Mouse (Mus musculus) neural tube, embryonic 15.5 days (tissue): ENCODE measurements at regions not wholly inside any gene's neighbourhood (a gene's known extent, or its start where the extent isn't known, plus 50 kb on each side); places are given as distances from the start of the nearest gene placed in this dataset.
A peak's percentile ranks its signal among the peaks of the same experiment; 100 is the strongest.

ENCODE experiments used
- ATAC-seq: fragments of 200-750 bp; cut with Nextera tagmentation; 2 replicates; pipeline ENCODE4 v1.8.0; 2017; ENCODE audit warnings: mild to moderate bottlenecking, moderate TSS enrichment, moderate library complexity; ENCODE audit not compliant: low FRiP score
- H3K27ac ChIP-seq: fragments of 300-500 bp; sonication (generic); replicated peaks from 2 replicates; pipeline ENCODE4 v1.5.1; 2015; ENCODE audit warnings: mild to moderate bottlenecking, inconsistent platforms
- H3K27me3 ChIP-seq: fragments of 300-500 bp; sonication (generic); replicated peaks from 2 replicates; pipeline ENCODE4 v1.6.1; 2015; ENCODE audit warnings: inconsistent platforms
- H3K36me3 ChIP-seq: fragments of 300-500 bp; sonication (generic); 2 replicates; pipeline ENCODE4 v1.6.1; 2015; ENCODE audit warnings: inconsistent platforms
- H3K4me1 ChIP-seq: fragments of 300-500 bp; sonication (generic); 2 replicates; pipeline ENCODE4 v1.6.1; 2015; ENCODE audit warnings: inconsistent platforms
- H3K4me2 ChIP-seq: fragments of 300-500 bp; sonication (generic); 2 replicates; pipeline ENCODE4 v1.6.1; 2015; ENCODE audit warnings: inconsistent platforms, mild to moderate bottlenecking, moderate library complexity
- H3K4me3 ChIP-seq: fragments of 300-500 bp; sonication (generic); replicated peaks from 2 replicates; pipeline ENCODE4 v1.5.1; 2015; ENCODE audit warnings: mild to moderate bottlenecking, inconsistent platforms
- H3K9ac ChIP-seq: fragments of 300-500 bp; sonication (generic); replicated peaks from 2 replicates; pipeline ENCODE4 v1.6.1; 2015; ENCODE audit warnings: mild to moderate bottlenecking, inconsistent platforms
- H3K9me3 ChIP-seq: fragments of 300-500 bp; sonication (generic); replicated peaks from 2 replicates; pipeline ENCODE4 v1.6.1; 2016; ENCODE audit warnings: inconsistent platforms
- WGBS: fragments of 180-500 bp; shearing (Covaris S2); methylation state at CpG from one replicate; pipeline ENCODE4 v1.1.7; 2015; ENCODE audit warnings: mixed read lengths; 5-methylcytosine and 5-hydroxymethylcytosine counted together

DNA sequence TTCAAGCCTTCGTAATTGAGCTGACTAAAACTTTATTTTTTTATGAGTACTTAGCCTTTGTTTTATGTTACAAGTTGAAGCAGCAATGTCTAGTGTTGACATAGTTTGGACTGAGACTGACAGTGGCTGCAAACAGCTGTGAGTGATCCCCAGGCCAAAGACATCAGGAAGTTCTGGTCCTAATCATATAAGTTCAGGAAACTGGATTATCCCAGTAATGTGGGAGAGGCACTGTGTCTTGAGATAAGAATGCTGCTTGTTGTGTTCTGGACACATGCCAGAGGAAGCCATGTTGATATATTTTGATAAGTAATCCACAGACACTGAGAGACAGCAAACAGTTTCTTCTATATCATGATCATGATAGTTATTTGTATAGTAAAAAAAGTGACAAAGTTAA, 153.4 kb downstream of the Lrriq3 start:
- Histone ChIP-seq H3K27me3 (no peaks in the 10 kb centered on the region), H3K4me3 (no peak overlapping the region), H3K9ac (no peak overlapping the region), H3K9me3 (no peaks in the 10 kb centered on the region), H3K4me2 (no peak overlapping the region), H3K4me1 (no peaks in the 10 kb centered on the region), H3K36me3 (no peaks in the 10 kb centered on the region), H3K27ac (no peak overlapping the region)
- WGBS = 89% methylated on average over 1 of the region's 1 CpGs
- no peak for ATAC-seq

DNA sequence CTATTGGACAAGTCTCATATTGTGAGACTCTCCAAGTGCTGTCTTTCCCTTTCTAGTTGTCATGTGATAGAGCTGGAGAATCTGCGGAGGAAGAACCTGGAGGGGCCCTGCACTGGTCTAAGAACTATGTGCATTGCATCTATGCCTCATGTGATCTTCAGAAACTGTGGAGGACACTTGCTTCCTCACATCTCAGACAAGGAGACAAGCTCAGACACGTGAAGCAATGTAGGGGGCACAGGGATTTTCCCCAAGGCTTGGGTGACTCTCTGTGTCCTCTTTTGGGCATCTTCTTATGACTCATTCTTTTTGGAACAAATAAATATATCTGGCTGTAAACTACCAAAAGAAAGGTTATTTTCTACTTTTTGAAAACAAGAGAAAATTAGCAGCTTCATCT, 153.9 kb downstream of the Lrriq3 start:
- WGBS = 86% methylated on average over 2 of the region's 2 CpGs
- no peaks in the 10 kb centered on the region for H3K36me3 ChIP-seq
- H3K4me2 ChIP-seq = no peak overlapping the region
- no peak for ATAC-seq
- no peak overlapping the region for H3K4me3 ChIP-seq
- no peak overlapping the region for H3K27ac ChIP-seq
- no peaks in the 10 kb centered on the region for H3K27me3 ChIP-seq
- H3K9me3 ChIP-seq = no peaks in the 10 kb centered on the region
- H3K4me1 ChIP-seq = no peaks in the 10 kb centered on the region
- H3K9ac ChIP-seq = no peak overlapping the region

- 88% methylated on average over 1 of the region's 1 CpGs for WGBS
- H3K27ac ChIP-seq = no peak overlapping the region
These were observed 154.7 kb downstream of the Lrriq3 start for GRCm38 (mm10) chr3:155247929-155248328.

DNA sequence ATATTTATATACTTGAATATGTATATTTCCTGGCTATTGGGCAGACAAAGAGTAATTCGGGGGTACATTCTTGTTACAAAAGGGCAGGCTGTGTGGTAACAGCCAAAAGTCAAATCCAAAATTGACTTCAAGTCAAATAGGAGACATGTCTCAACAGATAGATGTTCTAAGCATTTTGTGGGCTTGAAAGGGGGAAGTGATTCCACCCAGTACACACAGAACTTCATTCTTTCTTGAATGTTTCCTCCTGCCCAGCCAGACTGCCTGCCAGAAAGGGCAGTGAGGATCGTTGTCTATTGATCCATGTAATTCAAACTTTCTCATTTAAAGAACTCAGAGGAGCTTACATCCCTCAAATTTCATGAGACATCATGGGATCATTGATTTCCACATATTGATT, 157.7 kb downstream of the Lrriq3 start:
- Histone ChIP-seq H3K4me2 (no peak overlapping the region), H3K9me3 (no peaks in the 10 kb centered on the region), H3K4me3 (no peak overlapping the region), H3K27ac (no peak overlapping the region), H3K36me3 (no peaks in the 10 kb centered on the region), H3K9ac (no peak overlapping the region), H3K27me3 (no peaks in the 10 kb centered on the region), H3K4me1 (no peaks in the 10 kb centered on the region)
- WGBS = 88% methylated on average over 2 of the region's 2 CpGs
- no peak for ATAC-seq

More at GRCm38 (mm10) chr3:155247929-155248328, 154.7 kb downstream of the Lrriq3 start:
- Histone ChIP-seq H3K4me2 (no peak overlapping the region), H3K36me3 (no peaks in the 10 kb centered on the region), H3K4me3 (no peak overlapping the region), H3K27me3 (no peaks in the 10 kb centered on the region), H3K9me3 (no peaks in the 10 kb centered on the region), H3K9ac (no peak overlapping the region), H3K4me1 (no peaks in the 10 kb centered on the region)
- no peak for ATAC-seq

DNA sequence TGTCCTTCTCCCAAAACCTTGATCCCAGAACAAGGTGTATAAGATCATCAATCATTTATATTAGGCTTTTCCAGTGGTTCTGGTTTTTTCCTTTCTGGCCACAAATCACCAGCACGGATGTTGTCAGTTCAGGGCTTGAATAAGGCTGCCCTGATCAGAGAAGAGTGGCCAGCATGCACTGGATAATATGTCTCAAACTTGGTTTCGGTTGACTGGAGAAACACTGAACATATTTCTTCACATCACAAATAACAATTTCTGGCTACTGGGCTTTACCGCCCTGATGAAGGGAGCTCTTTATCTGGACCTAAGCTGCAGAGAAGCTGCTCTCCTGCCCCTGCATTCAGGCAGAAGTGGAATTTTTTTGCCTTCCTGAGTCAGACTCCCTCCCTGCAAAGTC, 205.0 kb downstream of the Lrriq3 start:
- H3K9ac ChIP-seq = no peak overlapping the region
- H3K4me1 ChIP-seq = no peaks in the 10 kb centered on the region
- 74% methylated on average over 3 of the region's 3 CpGs for WGBS
- H3K36me3 ChIP-seq = no peaks in the 10 kb centered on the region
- H3K4me3 ChIP-seq = no peak overlapping the region
- H3K9me3 ChIP-seq = no peaks in the 10 kb centered on the region
- H3K27ac ChIP-seq = no peak overlapping the region
- H3K4me2 ChIP-seq = no peak overlapping the region
- no peaks in the 10 kb centered on the region for H3K27me3 ChIP-seq
- ATAC-seq = no peak

- H3K4me3 ChIP-seq = no peak overlapping the region
- no peak overlapping the region for H3K4me2 ChIP-seq
- no peak overlapping the region for H3K9ac ChIP-seq
- H3K4me1 ChIP-seq = no peaks in the 10 kb centered on the region
- no peaks in the 10 kb centered on the region for H3K36me3 ChIP-seq
- ATAC-seq = no peak
- H3K9me3 ChIP-seq = no peaks in the 10 kb centered on the region
- no peaks in the 10 kb centered on the region for H3K27me3 ChIP-seq
- no peak overlapping the region for H3K27ac ChIP-seq
These were observed 205.5 kb downstream of the Lrriq3 start for GRCm38 (mm10) chr3:155298724-155299123.

GRCm38 (mm10) chr3:155322322-155322721, 229.1 kb downstream of the Lrriq3 start:
- ATAC-seq = no peak
- H3K4me3 ChIP-seq = no peak overlapping the region
- 89% methylated on average over 2 of the region's 2 CpGs for WGBS
- no peaks in the 10 kb centered on the region for H3K36me3 ChIP-seq
- H3K9me3 ChIP-seq = no peaks in the 10 kb centered on the region
- H3K27ac ChIP-seq = no peak overlapping the region
- no peaks in the 10 kb centered on the region for H3K27me3 ChIP-seq
- H3K4me2 ChIP-seq = no peak overlapping the region
- no peak overlapping the region for H3K9ac ChIP-seq
- no peaks in the 10 kb centered on the region for H3K4me1 ChIP-seq

- Histone ChIP-seq H3K4me2 (no peak overlapping the region), H3K4me1 (no peaks in the 10 kb centered on the region), H3K27ac (no peak overlapping the region), H3K36me3 (no peaks in the 10 kb centered on the region), H3K4me3 (no peak overlapping the region), H3K9ac (no peak overlapping the region), H3K9me3 (no peaks in the 10 kb centered on the region), H3K27me3 (no peaks in the 10 kb centered on the region)
- no peak for ATAC-seq
- WGBS = 64% methylated on average over 2 of the region's 2 CpGs
These were observed 236.5 kb downstream of the Lrriq3 start for GRCm38 (mm10) chr3:155329701-155330100.

DNA sequence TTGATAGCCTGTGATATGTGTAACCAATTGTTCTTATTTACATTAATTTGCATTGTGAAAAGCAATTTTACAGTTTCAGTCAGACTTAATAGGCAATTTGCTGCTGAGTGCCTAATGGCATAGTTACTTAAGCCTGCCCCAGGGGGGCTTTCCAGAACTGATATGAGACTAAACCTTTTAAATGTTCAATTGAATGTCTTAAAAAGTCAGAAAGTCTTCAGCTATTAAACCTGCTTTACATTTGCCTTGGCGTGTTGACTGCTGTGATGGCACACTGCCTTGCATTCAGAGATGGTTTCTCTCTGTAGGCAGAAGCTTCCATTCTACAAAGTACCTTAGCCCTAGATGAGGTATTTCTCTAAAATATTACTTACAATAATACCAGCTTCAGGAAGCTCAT, 256.0 kb downstream of the Lrriq3 start:
- no peaks in the 10 kb centered on the region for H3K27me3 ChIP-seq
- H3K4me2 ChIP-seq = no peak overlapping the region
- H3K9ac ChIP-seq = no peak overlapping the region
- no peak for ATAC-seq
- H3K4me1 ChIP-seq = peaks cover 4% of the 10 kb centered on the region; the same call in 1 of the 2 replicates
- H3K9me3 ChIP-seq = no peaks in the 10 kb centered on the region
- H3K36me3 ChIP-seq = no peaks in the 10 kb centered on the region
- no peak overlapping the region for H3K27ac ChIP-seq
- no peak overlapping the region for H3K4me3 ChIP-seq
- 27% methylated on average over 1 of the region's 1 CpGs for WGBS

DNA sequence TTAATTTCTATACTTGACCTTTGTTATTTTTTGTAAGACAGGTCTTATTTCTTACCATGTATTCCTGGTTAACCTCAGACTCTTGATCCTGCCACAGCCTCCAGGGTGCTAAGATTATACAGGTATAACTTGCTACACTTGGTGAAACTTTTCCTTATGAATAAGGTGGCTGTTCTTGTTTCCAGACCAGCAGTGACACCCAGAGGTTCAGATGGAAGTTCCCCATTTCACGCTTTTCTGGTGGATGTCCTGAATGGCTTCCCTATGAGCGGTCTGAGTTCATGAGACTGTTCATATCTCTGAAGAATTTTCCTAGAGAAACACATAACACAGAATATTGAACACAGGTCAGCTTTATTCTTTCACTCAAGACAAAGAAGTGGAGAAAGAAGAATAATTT, 258.4 kb downstream of the Lrriq3 start:
- no peak for ATAC-seq
- WGBS = 84% methylated on average over 2 of the region's 2 CpGs
- no peaks in the 10 kb centered on the region for H3K9me3 ChIP-seq

DNA sequence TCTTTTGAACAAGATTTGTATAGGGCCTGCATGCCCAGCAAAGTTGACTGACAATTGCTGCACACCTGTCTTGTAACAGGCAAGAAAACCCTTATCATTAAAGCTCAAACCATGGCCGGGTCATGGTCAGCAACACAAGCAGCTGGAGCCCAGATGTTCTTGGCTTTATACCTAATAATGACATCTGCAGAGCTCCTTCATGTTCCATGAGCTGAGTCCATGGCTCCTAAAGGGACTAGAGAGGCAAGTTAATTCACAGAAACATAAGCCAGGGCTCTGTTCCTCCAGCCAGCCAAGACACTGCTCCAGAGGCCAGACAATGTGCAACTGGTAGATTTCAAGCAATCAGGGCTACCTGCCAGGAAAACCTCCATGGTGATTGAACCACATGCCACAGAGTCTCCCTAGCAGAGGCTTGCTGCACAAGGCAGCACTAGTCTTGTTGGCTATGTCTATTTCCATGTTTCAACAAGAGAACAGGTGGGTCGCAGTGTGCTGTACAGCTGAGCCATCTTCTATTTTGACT, 259.1 kb downstream of the Lrriq3 start:
- H3K4me3 ChIP-seq = no peak overlapping the region
- no peaks in the 10 kb centered on the region for H3K9me3 ChIP-seq
- peaks cover 4% of the 10 kb centered on the region; the same call in 1 of the 2 replicates for H3K4me1 ChIP-seq
- 90% methylated on average over 2 of the region's 2 CpGs for WGBS
- H3K27ac ChIP-seq = no peak overlapping the region
- ATAC-seq = no peak
- H3K9ac ChIP-seq = no peak overlapping the region
- H3K36me3 ChIP-seq = no peaks in the 10 kb centered on the region
- H3K27me3 ChIP-seq = no peaks in the 10 kb centered on the region
- H3K4me2 ChIP-seq = no peak overlapping the region

More for the DNA sequence above, 258.4 kb downstream of the Lrriq3 start:
- H3K4me3 ChIP-seq = no peak overlapping the region
- peaks cover 4% of the 10 kb centered on the region; the same call in 1 of the 2 replicates for H3K4me1 ChIP-seq
- H3K9ac ChIP-seq = no peak overlapping the region
- H3K36me3 ChIP-seq = no peaks in the 10 kb centered on the region
- no peaks in the 10 kb centered on the region for H3K27me3 ChIP-seq
- no peak overlapping the region for H3K27ac ChIP-seq
- H3K4me2 ChIP-seq = no peak overlapping the region

GRCm38 (mm10) chr3:155360399-155360798, 267.2 kb downstream of the Lrriq3 start:
- WGBS = 72% methylated on average over 1 of the region's 1 CpGs
- no peak overlapping the region for H3K27ac ChIP-seq
- no peak overlapping the region for H3K4me2 ChIP-seq
- H3K36me3 ChIP-seq = no peaks in the 10 kb centered on the region
- no peaks in the 10 kb centered on the region for H3K27me3 ChIP-seq
- H3K9me3 ChIP-seq = no peaks in the 10 kb centered on the region
- 0 out of 2 replicates have a peak, but pooled peaks have one; percentile 41 for ATAC-seq
- H3K4me3 ChIP-seq = no peak overlapping the region
- H3K9ac ChIP-seq = no peak overlapping the region
- H3K4me1 ChIP-seq = no peaks in the 10 kb centered on the region

DNA sequence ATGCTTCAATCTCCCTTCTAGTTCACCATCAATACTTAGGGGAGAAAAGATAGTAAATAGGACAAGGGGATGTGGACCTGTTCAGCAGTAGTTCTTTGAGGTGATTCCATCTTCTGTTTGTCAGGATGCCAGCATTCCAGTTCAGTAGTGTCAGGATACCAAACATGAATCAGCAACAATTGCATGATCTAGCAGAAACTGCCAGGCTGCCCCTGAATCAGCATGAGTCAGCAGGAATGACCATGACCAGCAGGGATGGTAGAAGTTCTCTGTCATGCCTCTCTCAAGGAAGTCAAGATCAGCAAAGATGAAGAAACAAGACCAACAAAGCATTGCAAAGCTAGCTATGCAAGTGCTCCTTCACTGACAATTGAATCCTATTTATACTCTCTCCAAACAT, 277.5 kb downstream of the Lrriq3 start:
- H3K4me2 ChIP-seq = no peak overlapping the region
- H3K27me3 ChIP-seq = no peaks in the 10 kb centered on the region
- no peaks in the 10 kb centered on the region for H3K9me3 ChIP-seq
- no peak overlapping the region for H3K9ac ChIP-seq
- ATAC-seq = no peak
- H3K4me1 ChIP-seq = no peaks in the 10 kb centered on the region
- H3K4me3 ChIP-seq = no peak overlapping the region
- H3K27ac ChIP-seq = no peak overlapping the region
- no peaks in the 10 kb centered on the region for H3K36me3 ChIP-seq
